Mouse (Mus musculus): Measurements from ENCODE around the gene Zbtb37.
"Not testable (repeated sequence)": the region's sequence is repeated elsewhere in the genome, so short reads cannot be mapped to it uniquely, and the experiment has no call there.

The Zbtb37 gene

DNA sequence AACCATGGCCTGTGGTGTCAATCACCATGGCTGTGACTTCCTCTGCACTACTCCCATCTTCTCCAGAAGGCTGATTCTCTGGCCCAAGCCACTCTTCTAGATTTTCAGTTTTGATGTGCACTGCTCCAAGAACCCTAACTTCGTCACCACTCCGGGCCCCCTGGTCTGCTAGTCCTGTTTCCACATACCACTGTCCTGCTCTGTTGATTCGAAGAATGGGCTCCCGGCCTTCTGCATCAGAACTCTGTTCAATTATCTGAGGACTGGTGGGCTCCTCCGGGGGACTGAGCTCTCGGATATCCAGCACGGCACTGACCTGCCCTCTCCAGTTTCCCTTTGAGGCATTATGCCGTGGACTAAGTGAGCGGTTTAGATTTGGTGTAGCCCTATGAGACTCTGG, 2.8 kb downstream of the Zbtb37 start:
- no peak for DNase-seq

DNA sequence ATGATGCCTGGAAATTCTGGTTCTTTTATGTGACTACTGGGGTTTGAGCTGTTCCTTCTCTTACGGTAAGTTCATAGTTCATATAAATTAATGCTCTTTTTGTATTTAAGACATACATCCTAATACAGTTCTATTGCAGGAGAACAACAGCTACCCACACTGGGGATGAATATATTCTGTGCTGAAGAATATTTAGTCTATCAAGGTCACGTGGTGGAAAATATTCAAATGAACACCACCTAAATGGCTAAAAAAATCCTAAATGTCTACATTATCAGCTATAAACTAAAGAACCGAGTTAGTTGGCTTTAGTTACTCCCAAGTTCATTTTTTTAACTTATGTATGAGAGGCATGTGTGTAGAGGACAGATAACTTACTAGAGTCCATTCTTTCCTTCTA, 4.6 kb downstream of the Zbtb37 start:
- DNase-seq: no peak

DNA sequence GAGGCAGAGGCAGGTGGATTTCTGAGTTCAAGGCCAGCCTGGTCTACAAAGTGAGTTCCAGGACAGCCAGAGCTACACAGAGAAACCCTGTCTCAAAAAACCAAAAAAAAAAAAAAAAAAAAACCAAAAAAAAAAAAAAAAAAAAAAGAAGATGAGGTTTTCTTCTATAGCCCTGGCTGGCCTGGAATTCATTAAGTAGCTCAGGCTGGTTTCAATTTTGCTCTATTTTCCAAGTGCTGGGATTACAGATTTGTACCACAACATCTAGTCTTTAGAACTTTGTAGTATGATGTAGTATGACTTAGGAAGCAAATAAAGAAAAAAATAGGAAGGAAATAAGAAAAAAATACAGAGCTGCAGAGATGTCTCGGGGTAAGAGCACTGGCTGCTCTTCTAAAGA, 6.2 kb downstream of the Zbtb37 start:
- DNase-seq: not testable (repeated sequence)

DNA sequence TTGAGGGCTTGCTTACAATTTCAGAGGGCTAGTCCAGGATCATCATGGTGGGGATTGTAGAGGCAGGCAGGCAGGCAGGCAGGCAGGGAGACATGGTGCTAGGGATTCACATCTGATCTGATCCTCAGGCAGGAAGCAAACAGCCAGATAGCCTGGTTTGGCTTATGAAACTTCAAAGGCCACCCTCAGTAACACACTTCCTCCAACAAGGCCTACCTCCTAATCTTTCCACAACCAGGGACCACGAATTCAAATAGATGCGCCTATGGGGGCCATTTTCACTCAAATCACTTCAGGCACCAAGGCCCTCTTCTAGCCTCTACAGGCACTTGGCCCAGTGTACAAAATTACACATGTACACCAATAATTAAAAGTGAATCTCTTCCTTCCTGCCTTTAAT, 7.5 kb downstream of the Zbtb37 start:
- no peak for DNase-seq

DNA sequence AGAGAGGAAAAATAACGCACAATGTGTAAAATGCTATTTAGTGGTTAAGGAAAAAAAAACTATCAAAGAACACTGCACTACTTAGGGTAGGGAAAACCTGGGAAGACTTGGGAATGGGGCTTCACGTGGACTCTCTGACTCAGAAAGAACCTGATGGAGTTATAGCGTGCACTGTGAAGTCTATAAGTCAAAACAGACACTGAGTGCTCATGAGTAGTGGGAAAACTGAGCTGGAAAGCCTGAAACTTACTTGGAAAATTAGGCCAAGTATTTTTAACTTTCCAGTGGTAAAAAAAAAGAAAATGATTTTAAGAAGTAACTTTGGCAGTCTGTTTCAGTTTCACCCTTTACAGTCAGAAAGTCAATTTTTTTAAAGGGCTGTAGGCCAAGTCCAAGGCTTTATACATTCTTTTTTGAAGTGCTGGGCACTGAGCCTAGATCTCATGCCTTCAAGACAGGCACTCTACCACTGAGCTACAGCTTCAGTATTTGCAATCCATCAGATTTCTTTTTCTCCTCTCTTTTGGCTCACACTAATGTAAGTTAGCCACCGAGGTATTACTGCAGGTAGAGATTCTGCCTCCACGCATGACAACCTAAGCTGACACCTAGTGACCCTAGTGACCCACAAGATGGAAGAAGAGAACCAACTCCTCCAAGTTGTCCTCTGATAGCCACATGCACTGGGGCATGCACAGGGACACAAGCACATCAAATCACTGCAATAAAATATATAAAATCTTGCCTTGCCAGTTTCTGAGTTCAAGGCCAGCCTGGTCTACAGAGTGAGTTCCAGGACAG, 9.0 kb downstream of the Zbtb37 start:
- DNase-seq: no peak

DNA sequence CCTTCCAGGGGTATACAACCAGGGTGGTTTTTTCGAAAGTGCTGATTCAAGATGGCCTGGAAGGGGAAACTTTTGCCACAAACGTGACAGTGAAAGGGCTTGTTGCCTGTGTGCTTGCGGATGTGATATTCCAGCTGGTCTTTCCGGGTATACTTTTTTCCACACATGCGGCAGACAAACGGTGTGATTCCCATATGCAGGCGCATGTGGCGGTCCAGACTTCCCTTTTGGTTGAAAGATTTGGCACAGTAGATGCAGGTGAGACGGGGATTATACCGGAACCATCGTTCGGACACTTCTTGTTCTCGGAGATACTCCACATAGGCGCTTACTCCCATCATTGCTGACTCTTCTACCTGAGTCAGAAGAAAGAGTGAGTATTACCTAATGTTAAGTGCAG, 14.6 kb downstream of the Zbtb37 start:
- DNase-seq: no peak

DNA sequence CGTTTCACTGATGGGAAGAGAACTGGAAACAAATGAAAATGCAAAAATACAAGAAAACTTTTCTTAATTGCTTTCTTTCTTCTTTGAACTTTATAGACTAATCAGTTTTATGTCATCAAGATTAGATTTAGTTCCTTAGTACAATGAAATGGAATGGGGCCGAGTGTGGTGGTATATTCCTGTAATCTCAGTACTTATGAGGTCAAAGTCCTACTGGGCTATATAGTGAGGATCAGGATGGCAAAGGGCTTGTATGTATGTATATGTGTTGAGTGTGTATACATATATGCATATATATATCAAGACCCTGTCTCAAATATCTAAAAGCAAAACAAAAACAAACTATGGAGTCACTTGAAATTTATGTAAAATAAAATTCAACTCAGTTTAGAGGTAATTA, 18.3 kb downstream of the Zbtb37 start:
- DNase-seq: no peak

DNA sequence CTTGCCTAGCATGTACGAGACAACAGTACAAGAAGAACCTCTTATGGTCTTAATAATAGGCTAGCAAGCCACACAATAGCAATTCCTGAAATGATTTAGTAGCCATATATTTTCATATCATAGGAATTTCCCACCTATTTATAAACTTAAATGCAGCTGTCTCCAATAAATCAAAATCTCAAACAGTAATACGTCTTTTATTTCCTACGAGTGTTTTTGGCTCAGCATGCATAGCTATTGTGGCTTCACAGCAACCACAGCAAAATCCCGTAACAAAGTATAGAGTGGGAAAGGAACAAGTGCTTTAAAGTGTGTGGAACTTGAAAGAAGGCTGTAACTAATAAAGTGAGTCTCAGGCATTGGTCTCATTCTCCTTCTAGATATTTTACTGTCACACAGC, 24.2 kb downstream of the Zbtb37 start:
- no peak for DNase-seq

DNA sequence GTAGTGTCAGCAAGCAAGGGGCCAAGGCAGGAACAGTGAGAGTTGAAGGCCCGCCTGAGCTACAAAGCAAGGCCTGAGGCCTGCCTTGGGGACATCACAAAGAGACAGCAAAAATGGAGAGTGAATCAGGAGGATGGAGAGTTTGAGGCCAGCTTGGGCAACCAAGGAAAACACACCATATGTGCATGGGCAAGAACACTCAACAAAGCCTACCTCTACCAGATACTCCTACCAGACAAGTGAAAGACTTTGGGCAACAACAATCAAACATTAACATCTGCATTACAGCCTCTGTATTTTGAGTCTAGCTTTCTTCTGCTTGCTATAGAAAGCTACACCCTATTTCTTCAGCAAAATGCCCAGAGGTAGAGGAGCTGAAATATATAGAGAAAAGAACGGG, 26.6 kb downstream of the Zbtb37 start:
- no peak for DNase-seq

DNA sequence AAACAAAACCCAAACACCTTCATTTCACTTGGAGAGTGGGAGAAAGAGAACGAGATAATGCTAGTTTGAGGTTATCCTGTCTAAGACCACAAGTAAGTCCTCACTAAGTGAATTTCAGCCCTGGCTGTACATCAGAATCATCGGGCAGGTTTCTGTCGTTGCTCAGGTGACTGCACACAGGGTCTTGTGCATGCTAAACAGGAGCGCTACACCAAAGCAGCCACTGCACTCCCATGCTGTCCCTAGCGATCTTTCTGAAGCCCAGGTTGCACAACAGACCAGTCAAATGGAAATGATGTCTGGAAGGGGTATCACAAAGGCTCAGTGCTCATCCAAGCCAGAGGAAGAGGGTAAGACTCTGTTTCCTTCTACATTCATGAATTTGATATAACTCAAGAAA, 28.2 kb downstream of the Zbtb37 start:
- no peak for DNase-seq

DNA sequence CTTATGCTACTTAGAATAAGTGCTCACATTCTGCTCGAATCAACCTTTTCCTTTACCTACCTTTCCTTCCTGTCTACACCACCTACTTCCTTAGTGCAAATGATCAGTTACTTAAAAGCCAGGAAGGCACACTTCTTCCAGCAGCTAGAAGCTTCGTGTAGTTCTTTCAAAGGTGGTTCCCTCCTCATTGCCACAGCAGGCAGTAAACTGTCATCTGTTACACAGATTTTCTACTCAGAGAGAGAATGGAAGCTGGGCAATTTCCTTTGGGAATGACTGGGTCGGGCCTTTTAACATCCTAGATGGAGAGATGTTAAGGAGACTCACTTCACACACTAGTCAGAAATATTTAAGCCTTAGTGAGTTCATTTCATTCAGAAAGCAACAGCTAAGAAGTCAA, 29.1 kb downstream of the Zbtb37 start:
- DNase-seq: no peak

DNA sequence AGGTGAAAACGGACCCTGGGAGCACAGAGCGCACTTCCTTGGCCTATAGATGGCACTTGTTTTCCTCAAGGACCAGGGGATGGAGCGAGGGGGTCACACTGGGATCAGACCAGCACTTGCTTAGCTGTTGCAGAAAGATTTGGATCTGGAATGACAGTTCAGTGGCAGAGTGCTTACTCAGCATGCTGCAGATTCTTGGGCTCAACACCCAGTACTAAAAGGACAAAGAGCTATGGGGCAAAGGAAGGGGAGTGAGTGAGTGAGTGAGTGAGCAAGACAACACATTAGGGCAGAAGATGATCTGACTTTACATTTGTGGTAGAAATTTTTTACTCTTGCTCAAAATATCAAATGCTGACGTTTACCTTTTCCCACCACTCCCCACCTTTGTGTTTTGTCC, 29.7 kb downstream of the Zbtb37 start:
- DNase-seq: no peak

DNA sequence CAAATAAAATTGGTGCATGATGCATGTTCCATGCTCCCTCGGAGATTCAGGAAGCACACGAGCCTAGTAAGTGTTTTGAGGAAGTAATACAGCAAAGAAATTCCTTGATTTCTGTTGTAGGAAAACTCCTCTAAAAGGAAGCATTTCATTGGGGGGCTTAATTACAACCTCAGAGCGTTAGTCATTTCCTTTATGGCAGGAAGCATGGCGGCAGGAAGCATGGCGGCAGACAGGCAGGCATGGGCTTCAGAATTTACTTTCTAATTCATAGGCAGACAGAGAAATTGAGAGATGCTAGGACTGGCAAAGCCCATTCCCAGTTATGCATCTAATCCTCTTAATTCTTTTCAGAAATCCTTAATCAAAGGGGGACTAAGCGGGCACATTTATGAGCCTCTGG, 40.8 kb downstream of the Zbtb37 start:
- DNase-seq: no peak

DNA sequence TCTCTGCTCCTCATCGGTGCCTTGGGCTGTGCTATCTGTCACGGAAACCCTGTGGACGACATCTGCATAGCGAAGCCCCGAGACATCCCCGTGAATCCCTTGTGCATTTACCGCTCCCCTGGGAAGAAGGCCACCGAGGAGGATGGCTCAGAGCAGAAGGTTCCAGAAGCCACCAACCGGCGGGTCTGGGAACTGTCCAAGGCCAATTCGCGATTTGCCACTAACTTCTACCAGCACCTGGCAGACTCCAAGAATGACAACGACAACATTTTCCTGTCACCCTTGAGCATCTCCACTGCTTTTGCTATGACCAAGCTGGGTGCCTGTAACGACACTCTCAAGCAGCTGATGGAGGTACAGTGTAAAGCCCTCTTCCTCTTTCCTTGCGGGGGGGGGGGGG, 45.3 kb downstream of the Zbtb37 start:
- no peak for DNase-seq

DNA sequence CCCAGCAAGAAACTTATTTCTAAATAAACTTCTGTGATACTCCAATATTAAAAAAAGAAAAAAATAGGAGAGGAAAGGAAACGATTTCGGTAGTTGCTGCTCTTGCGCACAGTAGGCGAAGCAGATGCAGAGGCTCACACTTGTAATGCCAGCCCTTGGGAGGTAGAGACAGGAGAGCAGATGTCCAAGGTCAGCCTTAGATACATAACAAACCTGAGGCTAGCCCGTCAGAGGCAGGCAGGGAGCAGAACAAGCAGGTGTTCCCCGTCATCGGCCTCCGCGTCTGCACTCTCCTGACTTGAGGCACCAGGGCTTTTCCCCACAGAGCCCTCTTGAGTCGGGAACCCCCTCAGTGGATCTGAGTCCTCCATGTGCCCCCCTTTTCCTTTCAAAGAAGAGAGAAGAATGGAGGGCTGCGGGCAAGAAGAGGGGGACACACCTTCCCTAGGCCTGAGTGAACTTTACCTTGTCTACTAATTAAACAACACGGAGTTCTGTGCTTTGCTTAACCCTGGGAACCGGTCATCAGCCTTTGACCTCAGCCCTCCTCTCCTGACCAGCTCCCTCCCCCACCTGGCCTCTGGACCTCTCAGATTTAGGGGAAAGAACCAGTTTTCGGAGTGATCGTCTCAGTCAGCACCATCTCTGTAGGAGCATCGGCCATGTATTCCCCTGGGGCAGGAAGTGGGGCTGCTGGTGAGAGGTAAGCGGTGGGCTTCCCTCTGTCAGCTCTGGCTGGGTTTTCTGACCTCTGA, 47.6 kb downstream of the Zbtb37 start:
- DNase-seq: no peak

DNA sequence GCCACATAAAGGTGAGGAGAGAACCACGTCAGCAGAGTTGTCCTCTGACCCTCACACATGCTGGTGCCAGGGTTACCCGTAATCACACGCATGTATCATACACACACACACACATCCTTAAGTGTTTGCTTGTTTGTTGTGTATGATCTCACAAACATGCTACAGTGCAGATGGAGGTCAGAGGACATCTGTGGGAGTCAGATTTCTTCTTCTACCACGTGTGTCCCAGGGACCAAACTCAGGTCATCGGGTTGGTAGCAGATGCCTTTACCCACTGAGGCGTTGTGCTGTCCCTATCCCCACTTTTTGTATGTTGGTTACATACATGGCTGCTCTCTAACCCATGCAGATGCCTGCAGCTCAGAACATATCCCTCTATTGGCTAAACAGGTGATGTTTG, 49.2 kb downstream of the Zbtb37 start:
- no peak for DNase-seq

DNA sequence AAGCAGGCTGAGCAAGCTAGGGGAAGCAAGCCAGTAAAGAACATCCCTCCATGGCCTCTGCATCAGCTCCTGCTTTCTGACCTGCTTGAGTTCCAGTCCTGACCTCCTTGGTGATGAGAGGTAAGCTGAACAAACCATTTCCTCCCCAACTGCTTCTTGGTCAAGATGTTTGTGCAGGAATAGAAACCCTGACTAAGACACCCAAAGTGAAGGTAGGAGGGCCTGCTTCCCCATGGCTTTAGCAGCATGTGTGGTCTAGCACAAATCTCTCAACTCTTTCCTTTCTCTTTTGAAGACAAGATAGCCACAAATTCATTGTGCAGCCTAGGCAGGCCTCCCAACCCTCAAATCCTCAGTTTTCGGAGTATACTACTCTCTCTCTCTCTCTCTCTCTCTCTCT, 49.9 kb downstream of the Zbtb37 start:
- not testable (repeated sequence) for DNase-seq

DNA sequence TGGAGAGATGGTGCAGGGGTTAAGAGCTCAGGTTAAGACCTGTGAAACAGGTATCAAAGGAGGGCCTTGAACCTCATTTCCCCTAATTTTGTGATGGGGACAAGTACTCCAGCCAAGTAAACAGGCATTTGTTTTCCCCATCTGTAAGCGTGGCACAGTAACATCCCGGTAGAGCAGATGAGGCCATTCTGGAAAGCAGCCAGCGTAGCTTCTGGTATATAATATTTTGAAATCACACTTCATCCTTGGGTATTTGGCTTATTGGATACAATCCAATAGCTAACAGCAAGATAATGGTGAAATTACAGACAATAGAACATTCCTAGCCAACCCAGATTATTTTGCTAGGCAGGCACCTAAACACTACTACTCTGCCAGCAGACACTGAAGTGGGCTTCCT, 51.8 kb downstream of the Zbtb37 start:
- DNase-seq: no peak

DNA sequence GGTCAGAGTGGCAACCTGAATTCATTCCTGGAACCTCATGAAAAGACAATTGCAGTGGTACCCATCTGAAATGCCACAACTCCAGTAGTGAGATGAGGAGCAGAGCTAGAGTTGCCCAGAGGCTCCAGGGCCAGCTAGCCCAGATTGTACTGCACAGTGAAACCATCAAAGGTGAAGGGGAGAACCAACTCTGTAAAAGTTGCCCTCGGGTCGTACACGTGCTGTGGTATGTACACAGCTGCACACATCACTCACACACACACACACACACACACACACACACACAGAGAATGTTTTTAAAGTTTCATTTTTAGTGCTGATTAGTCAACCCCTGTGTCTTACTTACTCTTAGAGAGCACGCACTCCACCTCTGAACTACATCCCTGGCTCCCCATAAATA, 53.3 kb downstream of the Zbtb37 start:
- DNase-seq: no peak

DNA sequence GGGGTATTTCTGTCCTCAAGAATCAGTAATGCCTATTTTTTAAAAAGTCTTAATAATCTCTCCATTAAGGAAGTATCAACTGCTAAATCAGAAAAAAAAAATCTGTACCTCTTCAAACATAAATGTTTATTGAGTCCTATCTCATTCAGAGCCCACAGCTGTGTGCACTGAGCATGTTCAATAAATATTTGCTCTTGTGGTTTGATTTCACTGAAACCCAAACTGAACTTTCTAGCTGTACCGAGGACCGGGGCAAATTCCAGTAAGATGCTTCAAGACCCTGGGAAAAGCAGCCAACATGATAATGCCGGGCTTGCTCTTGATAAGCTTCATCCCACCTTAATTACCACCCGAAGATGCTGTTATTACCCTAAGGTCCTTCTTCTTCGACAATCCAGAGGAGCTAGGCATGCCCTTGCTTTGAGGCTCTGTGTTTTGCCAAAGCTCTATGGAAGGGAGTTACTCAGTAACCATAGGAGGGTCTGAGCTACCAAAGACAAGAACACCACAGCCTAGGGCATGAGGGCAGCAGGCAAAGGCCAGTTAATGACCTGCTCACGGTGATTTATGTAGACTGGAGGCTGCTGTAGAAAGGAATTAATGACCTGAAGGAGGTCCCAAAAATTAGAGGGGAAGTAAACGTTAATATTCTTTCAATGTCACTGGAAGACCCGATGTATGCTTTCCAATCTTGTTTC, 54.0 kb downstream of the Zbtb37 start:
- no peak for DNase-seq

DNA sequence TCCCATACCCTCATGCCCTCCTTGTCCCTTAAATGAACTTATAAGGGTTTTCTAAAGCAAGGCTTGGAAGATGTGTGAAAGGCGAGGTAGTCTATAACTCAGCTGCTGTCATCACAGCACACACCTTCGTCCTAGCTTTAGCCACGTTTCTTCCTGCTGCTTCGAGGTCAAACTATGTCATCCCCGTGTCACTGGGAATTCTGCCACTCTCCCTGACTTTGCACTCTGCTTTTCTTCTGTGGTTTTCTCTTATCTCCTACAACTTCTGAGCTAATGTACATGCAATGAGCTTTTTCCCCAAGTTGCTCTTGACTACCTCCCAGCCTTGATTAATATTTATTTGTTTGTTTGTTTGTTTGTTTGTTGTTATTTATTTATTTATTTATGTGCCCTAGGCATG, 54.6 kb downstream of the Zbtb37 start:
- DNase-seq: no peak

DNA sequence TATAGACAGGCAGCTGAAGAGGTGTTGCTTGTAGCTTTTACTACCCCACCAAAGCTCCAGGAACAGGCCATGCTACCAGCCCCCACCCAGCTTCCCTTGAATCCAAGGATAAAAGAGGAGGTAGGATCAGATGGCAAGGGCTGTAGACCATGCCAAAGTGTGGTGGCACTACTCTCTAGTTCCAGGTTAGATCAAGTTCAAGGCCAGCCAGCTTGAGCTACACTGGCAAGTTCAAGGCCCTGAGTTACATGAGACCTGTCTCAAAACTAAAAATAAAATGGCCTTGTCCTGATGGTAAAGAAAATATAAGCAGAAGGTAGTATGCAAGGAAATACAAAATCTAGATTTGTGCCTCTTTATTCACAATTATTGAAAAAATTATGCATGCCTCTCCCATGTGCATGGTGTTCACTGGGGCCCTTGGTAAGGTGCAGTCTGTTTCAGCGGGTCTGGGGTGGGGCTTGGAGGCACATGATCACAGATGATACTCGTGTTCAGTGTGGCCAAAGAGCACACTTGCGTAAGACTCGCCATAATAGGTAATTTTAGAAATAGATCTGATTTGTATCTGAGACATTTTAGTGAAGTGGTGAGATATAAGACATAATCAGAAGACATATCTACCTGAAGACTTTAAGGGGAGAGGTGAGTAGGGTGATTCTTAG, 56.4 kb downstream of the Zbtb37 start, which contains the start of gene Serpinc1:
Gene Serpinc1, plus strand, starts transcription at position 515 of the 665 bp plus-strand sequence.
- DNase-seq: no peak

DNA sequence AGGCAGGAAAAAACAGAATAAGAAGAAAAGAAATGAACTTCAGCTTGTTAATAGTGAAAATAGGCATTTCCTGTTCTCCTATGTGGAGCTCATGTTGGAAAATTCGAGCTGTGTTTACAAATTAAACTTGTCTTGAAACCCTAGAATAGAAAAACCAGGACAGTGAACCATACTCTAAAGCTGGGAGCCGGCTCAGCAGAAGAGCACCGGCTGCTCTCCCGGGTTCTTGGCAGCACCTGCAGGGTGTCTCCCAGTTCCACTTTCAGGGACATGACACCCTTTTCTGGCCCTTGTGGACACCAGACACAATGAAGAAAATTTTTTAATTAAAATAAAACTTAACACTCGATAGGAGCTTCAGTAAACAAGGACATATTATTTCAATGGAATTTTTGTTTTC, 66.0 kb downstream of the Zbtb37 start:
- DNase-seq: peak; percentile 20
